Mouse (Mus musculus) liver, embryonic 12.5 days (tissue): ENCODE results near the gene Dut. TPM values are rescaled to one million over a fixed set of nuclear protein-coding genes. Genes with fewer than 3 reads are reported as not detected.

Experiments used
- ATAC-seq: fragments of 200-750 bp; cut with Nextera tagmentation; 2 replicates; pipeline ENCODE4 v1.8.0; 2017; ENCODE audit warnings: moderate number of reproducible peaks, mild to moderate bottlenecking, moderate library complexity
- H3K27ac ChIP-seq: fragments of 300-500 bp; sonication (generic); 2 replicates; pipeline ENCODE4 v1.5.1; 2016; ENCODE audit warnings: mild to moderate bottlenecking
- H3K27me3 ChIP-seq: fragments of 300-500 bp; sonication (generic); replicated peaks from 2 replicates; pipeline ENCODE4 v1.6.1; 2016; ENCODE audit warnings: mild to moderate bottlenecking, moderate library complexity
- H3K36me3 ChIP-seq: fragments of 300-500 bp; sonication (generic); 2 replicates; pipeline ENCODE4 v1.6.1; 2016; ENCODE audit warnings: mild to moderate bottlenecking, moderate library complexity
- H3K4me1 ChIP-seq: fragments of 300-500 bp; sonication (generic); 2 replicates; pipeline ENCODE4 v1.6.1; 2016
- H3K4me2 ChIP-seq: fragments of 300-500 bp; sonication (generic); 2 replicates; pipeline ENCODE4 v1.6.1; 2016; ENCODE audit warnings: mild to moderate bottlenecking, moderate library complexity
- H3K4me3 ChIP-seq: fragments of 300-500 bp; sonication (generic); 2 replicates; pipeline ENCODE4 v1.5.1; 2016; ENCODE audit warnings: mild to moderate bottlenecking, moderate library complexity
- H3K9ac ChIP-seq: fragments of 300-500 bp; sonication (generic); 2 replicates; pipeline ENCODE4 v1.6.1; 2016; ENCODE audit warnings: mild to moderate bottlenecking, moderate library complexity
- H3K9me3 ChIP-seq: fragments of 300-500 bp; sonication (generic); replicated peaks from 2 replicates; pipeline ENCODE4 v1.6.1; 2016; ENCODE audit warnings: mild to moderate bottlenecking, moderate library complexity
- WGBS: fragments of 180-500 bp; shearing (Covaris S2); methylation state at CpG from one replicate; pipeline ENCODE4 v1.1.7; 2016; ENCODE audit not compliant: insufficient replicate concordance; 5-methylcytosine and 5-hydroxymethylcytosine counted together
- polyA plus RNA-seq: library from polyadenylated mRNA; unstranded; fragments of >200 nt; fragmentation: Nextera tagmentation; extraction: Ambion mirVana; gene quantifications from 2 replicates; pipeline ENCODE4 v1.2.1, GENCODE M21; 2016

Gene Dut
- polyA plus RNA-seq, 1 experiment from 2014 or later: 210 TPM

- Histone ChIP-seq H3K4me2 (no peak overlapping the region), H3K4me3 (no peak overlapping the region), H3K4me1 (no peaks in the 10 kb centered on the region), H3K27ac (no peak overlapping the region), H3K36me3 (no peaks in the 10 kb centered on the region), H3K27me3 (no peaks in the 10 kb centered on the region), H3K9ac (no peak overlapping the region), H3K9me3 (no peaks in the 10 kb centered on the region)
- 68% methylated on average over 10 of the region's 10 CpGs for WGBS
- no peak for ATAC-seq
Observed at GRCm38 (mm10) chr2:125290197-125290965, 43.4 kb downstream of the Dut start.

GRCm38 (mm10) chr2:125291101-125291500, 44.1 kb downstream of the Dut start:
- no peak overlapping the region for H3K4me3 ChIP-seq
- ATAC-seq: no peak
- H3K27ac ChIP-seq: no peak overlapping the region

GRCm38 (mm10) chr2:125292616-125293015, 45.6 kb downstream of the Dut start:
- H3K9me3 ChIP-seq: no peaks in the 10 kb centered on the region
- ATAC-seq: no peak
- no peaks in the 10 kb centered on the region for H3K36me3 ChIP-seq
- no peaks in the 10 kb centered on the region for H3K27me3 ChIP-seq
- no peak overlapping the region for H3K4me2 ChIP-seq
- H3K27ac ChIP-seq: no peak overlapping the region
- H3K4me1 ChIP-seq: no peaks in the 10 kb centered on the region
- no peak overlapping the region for H3K4me3 ChIP-seq
- no peak overlapping the region for H3K9ac ChIP-seq
- WGBS: 63% methylated on average over 7 of the region's 7 CpGs

More at GRCm38 (mm10) chr2:125291101-125291500, 44.1 kb downstream of the Dut start:
- H3K27me3 ChIP-seq: no peaks in the 10 kb centered on the region
- H3K4me2 ChIP-seq: no peak overlapping the region
- H3K9ac ChIP-seq: no peak overlapping the region
- no peaks in the 10 kb centered on the region for H3K4me1 ChIP-seq
- H3K36me3 ChIP-seq: no peaks in the 10 kb centered on the region
- WGBS: 58% methylated on average over 1 of the region's 1 CpGs
- H3K9me3 ChIP-seq: no peaks in the 10 kb centered on the region

GRCm38 (mm10) chr2:125293969-125294491, 47.0 kb downstream of the Dut start:
- H3K4me1 ChIP-seq: no peaks in the 10 kb centered on the region
- H3K4me3 ChIP-seq: no peak overlapping the region
- no peak overlapping the region for H3K27ac ChIP-seq
- ATAC-seq: no peak
- no peak overlapping the region for H3K9ac ChIP-seq
- no peaks in the 10 kb centered on the region for H3K36me3 ChIP-seq
- H3K9me3 ChIP-seq: no peaks in the 10 kb centered on the region
- H3K27me3 ChIP-seq: no peaks in the 10 kb centered on the region
- 65% methylated on average over 5 of the region's 5 CpGs for WGBS
- no peak overlapping the region for H3K4me2 ChIP-seq

GRCm38 (mm10) chr2:125295526-125295925, 48.5 kb downstream of the Dut start:
- ATAC-seq: no peak
- 79% methylated on average over 3 of the region's 3 CpGs for WGBS
- no peaks in the 10 kb centered on the region for H3K27me3 ChIP-seq
- H3K9me3 ChIP-seq: no peaks in the 10 kb centered on the region
- no peak overlapping the region for H3K4me3 ChIP-seq
- H3K9ac ChIP-seq: no peak overlapping the region
- H3K36me3 ChIP-seq: no peaks in the 10 kb centered on the region
- no peak overlapping the region for H3K4me2 ChIP-seq
- no peak overlapping the region for H3K27ac ChIP-seq
- H3K4me1 ChIP-seq: no peaks in the 10 kb centered on the region

- Histone ChIP-seq H3K4me3 (no peak overlapping the region), H3K4me2 (no peak overlapping the region), H3K27me3 (no peaks in the 10 kb centered on the region), H3K27ac (no peak overlapping the region), H3K9ac (no peak overlapping the region), H3K4me1 (no peaks in the 10 kb centered on the region), H3K36me3 (no peaks in the 10 kb centered on the region), H3K9me3 (no peaks in the 10 kb centered on the region)
- 86% methylated on average over 1 of the region's 1 CpGs for WGBS
- ATAC-seq: no peak
Observed at GRCm38 (mm10) chr2:125298841-125299240, 51.9 kb downstream of the Dut start.

- Histone ChIP-seq H3K9me3 (no peaks in the 10 kb centered on the region), H3K4me3 (no peak overlapping the region), H3K9ac (no peak overlapping the region), H3K36me3 (no peaks in the 10 kb centered on the region), H3K4me2 (no peak overlapping the region), H3K4me1 (no peaks in the 10 kb centered on the region), H3K27me3 (no peaks in the 10 kb centered on the region), H3K27ac (no peak overlapping the region)
- ATAC-seq: no peak
- 54% methylated on average over 9 of the region's 9 CpGs for WGBS
Observed at GRCm38 (mm10) chr2:125301877-125302624, 55.1 kb downstream of the Dut start.

GRCm38 (mm10) chr2:125302625-125302924, 55.6 kb downstream of the Dut start:
- ATAC-seq: no peak

GRCm38 (mm10) chr2:125303764-125304384, 56.9 kb downstream of the Dut start:
- Histone ChIP-seq H3K27me3 (no peaks in the 10 kb centered on the region), H3K9me3 (no peaks in the 10 kb centered on the region), H3K4me3 (no peak overlapping the region), H3K4me2 (no peak overlapping the region), H3K36me3 (no peaks in the 10 kb centered on the region), H3K27ac (no peak overlapping the region), H3K9ac (no peak overlapping the region), H3K4me1 (no peaks in the 10 kb centered on the region)
- no peak for ATAC-seq
- WGBS: 49% methylated on average over 5 of the region's 5 CpGs

More at GRCm38 (mm10) chr2:125302625-125302924, 55.6 kb downstream of the Dut start:
- Histone ChIP-seq H3K27me3 (no peaks in the 10 kb centered on the region), H3K4me2 (no peak overlapping the region), H3K9me3 (no peaks in the 10 kb centered on the region), H3K4me1 (no peaks in the 10 kb centered on the region), H3K27ac (no peak overlapping the region), H3K9ac (no peak overlapping the region), H3K36me3 (no peaks in the 10 kb centered on the region), H3K4me3 (no peak overlapping the region)
- WGBS: 82% methylated on average over 8 of the region's 8 CpGs

GRCm38 (mm10) chr2:125304746-125305145, 57.8 kb downstream of the Dut start:
- Histone ChIP-seq H3K9ac (no peak overlapping the region), H3K4me2 (no peak overlapping the region), H3K27me3 (no peaks in the 10 kb centered on the region), H3K27ac (no peak overlapping the region), H3K4me3 (no peak overlapping the region), H3K4me1 (no peaks in the 10 kb centered on the region), H3K36me3 (0 out of 2 replicates have a peak, but pooled peaks cover 3% of the 10 kb centered on the region), H3K9me3 (no peaks in the 10 kb centered on the region)
- no peak for ATAC-seq
- 85% methylated on average over 3 of the region's 3 CpGs for WGBS

GRCm38 (mm10) chr2:125305671-125306070, 58.7 kb downstream of the Dut start:
- ATAC-seq: no peak
- H3K27me3 ChIP-seq: no peaks in the 10 kb centered on the region
- H3K4me1 ChIP-seq: no peaks in the 10 kb centered on the region
- H3K4me2 ChIP-seq: no peak overlapping the region
- H3K27ac ChIP-seq: no peak overlapping the region
- no peak overlapping the region for H3K9ac ChIP-seq
- H3K4me3 ChIP-seq: no peak overlapping the region
- 62% methylated on average over 3 of the region's 3 CpGs for WGBS
- no peaks in the 10 kb centered on the region for H3K9me3 ChIP-seq
- H3K36me3 ChIP-seq: 0 out of 2 replicates have a peak, but pooled peaks cover 3% of the 10 kb centered on the region
